Mouse (Mus musculus) liver, adult 2 months (tissue): Measurements from ENCODE around the gene Ticam1.

Source experiments
- CTCF ChIP-seq: fragments of 200-500 bp; IDR thresholded peaks from 2 replicates; pipeline ENCODE4 v1.5.1; 2011; ENCODE audit warnings: low read depth, low read length, control low read depth
- POLR2A ChIP-seq: fragments of 200-500 bp; IDR thresholded peaks from 2 replicates; pipeline ENCODE4 v1.6.1; 2011; ENCODE audit warnings: low read length, control low read depth; ENCODE audit not compliant: insufficient read depth; ENCODE audit errors: extremely low read depth

GRCm38 (mm10) chr17:56261166-56261565 is 15.4 kb downstream of the Ticam1 start:
- TF ChIP-seq CTCF (no peak), POLR2A (no peak)
